Mouse (Mus musculus): Measurements from ENCODE around the gene Rhou. TPM values are rescaled to one million over a fixed set of nuclear protein-coding genes. Genes with fewer than 3 reads are reported as not detected.

The Rhou gene
- polyA plus RNA-seq, 1 experiment from 2014 or later, result 1.5 TPM

DNA sequence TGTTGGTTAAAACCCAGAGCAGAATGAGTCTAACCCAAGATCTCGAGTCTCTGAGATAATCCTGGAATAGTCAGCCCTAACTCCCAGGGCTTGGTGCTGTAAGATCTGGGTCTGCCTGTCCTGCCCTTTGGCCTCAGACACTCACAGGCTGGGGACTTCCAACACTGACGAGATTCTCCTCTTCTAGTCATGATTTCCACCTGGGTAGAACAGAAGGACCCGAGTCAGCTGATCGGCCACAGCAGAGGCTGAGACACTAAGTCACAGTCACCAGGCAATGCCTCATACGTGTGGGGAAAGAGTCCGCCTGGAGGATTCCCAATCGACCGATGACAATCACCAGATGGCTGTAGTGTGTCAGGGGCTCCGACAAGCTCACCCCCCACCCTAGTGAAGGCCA is 42.4 kb downstream of the Rhou start:
- Histone ChIP-seq H3K9me3 (replicated peaks; ENCODE audit: control insufficient read depth, low read length) (no peaks in the 10 kb centered on the region), H3K9ac (ENCODE audit: low read depth, low read length) (no peak overlapping the region), H3K36me3 (ENCODE audit: control insufficient read depth, insufficient read depth) (no peaks in the 10 kb centered on the region), H3K27me3 (ENCODE audit: control insufficient read depth, insufficient read depth, low read depth, low read length) (no peaks in the 10 kb centered on the region), H3K27ac (ENCODE audit: low read length) (no peak overlapping the region), H3K4me2 (ENCODE audit: low read depth, low read length) (no peak overlapping the region), H3K4me3 (ENCODE audit: low read depth, low read length) (no peak overlapping the region), H3K4me1 (ENCODE audit: control insufficient read depth, low read depth, low read length) (no peaks in the 10 kb centered on the region)
- WGBS (ENCODE audit: insufficient replicate concordance), result 53% methylated on average over 9 of the region's 9 CpGs
- ATAC-seq (ENCODE audit: low read depth), result no peak

DNA sequence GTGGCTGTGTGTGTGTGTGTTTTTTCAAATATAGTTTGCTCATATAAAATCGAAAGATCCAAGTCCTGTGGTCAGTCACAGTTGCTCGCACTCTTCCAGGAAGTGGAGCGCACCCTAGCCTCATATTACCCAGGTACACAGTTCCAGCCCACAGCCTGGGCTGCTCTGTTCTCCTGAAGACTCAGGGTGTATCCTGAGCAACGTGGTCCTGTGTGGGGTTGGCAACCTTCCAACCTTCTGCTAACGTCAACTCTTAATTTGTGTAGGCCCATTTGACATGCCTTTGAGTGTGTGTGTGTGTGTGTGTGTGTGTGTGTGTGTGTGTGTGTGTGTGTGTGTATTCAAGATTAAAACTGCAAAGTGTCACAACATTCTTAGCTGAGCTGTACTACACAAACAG is 43.6 kb downstream of the Rhou start:
- no peak for ATAC-seq (ENCODE audit: low read depth)
- H3K9ac ChIP-seq (ENCODE audit: low read depth, low read length), result no peak overlapping the region
- no peaks in the 10 kb centered on the region; the same call in 1 of the 2 replicates for H3K4me1 ChIP-seq (ENCODE audit: control insufficient read depth, low read depth, low read length)
- H3K36me3 ChIP-seq (ENCODE audit: control insufficient read depth, insufficient read depth), result no peaks in the 10 kb centered on the region
- H3K9me3 ChIP-seq (replicated peaks; ENCODE audit: control insufficient read depth, low read length), result no peaks in the 10 kb centered on the region
- no peak overlapping the region for H3K4me3 ChIP-seq (ENCODE audit: low read depth, low read length)
- WGBS (ENCODE audit: insufficient replicate concordance), result 41% methylated on average over 5 of the region's 5 CpGs
- H3K4me2 ChIP-seq (ENCODE audit: low read depth, low read length), result no peak overlapping the region
- H3K27ac ChIP-seq (ENCODE audit: low read length), result no peak overlapping the region
- H3K27me3 ChIP-seq (ENCODE audit: control insufficient read depth, insufficient read depth, low read depth, low read length), result no peaks in the 10 kb centered on the region

- H3K4me2 ChIP-seq (ENCODE audit: low read depth, low read length), result no peak overlapping the region
- 62% methylated on average over 12 of the region's 12 CpGs for WGBS (ENCODE audit: insufficient replicate concordance)
- no peaks in the 10 kb centered on the region for H3K36me3 ChIP-seq (ENCODE audit: control insufficient read depth, insufficient read depth)
- H3K27ac ChIP-seq (ENCODE audit: low read length), result no peak overlapping the region
- ATAC-seq (ENCODE audit: low read depth), result no peak
- no peaks in the 10 kb centered on the region for H3K9me3 ChIP-seq (replicated peaks; ENCODE audit: control insufficient read depth, low read length)
- H3K4me1 ChIP-seq (ENCODE audit: control insufficient read depth, low read depth, low read length), result no peaks in the 10 kb centered on the region; the same call in 1 of the 2 replicates
- H3K4me3 ChIP-seq (ENCODE audit: low read depth, low read length), result no peak overlapping the region
- no peak overlapping the region for H3K9ac ChIP-seq (ENCODE audit: low read depth, low read length)
- H3K27me3 ChIP-seq (ENCODE audit: control insufficient read depth, insufficient read depth, low read depth, low read length), result no peaks in the 10 kb centered on the region
Measured at GRCm38 (mm10) chr8:123700399-123701070, 46.8 kb downstream of the Rhou start.

- H3K4me2 ChIP-seq (ENCODE audit: low read depth, low read length), result no peak overlapping the region
- H3K4me1 ChIP-seq (ENCODE audit: control insufficient read depth, low read depth, low read length), result no peaks in the 10 kb centered on the region; the same call in 1 of the 2 replicates
- H3K27me3 ChIP-seq (ENCODE audit: control insufficient read depth, insufficient read depth, low read depth, low read length), result no peaks in the 10 kb centered on the region
- no peaks in the 10 kb centered on the region for H3K36me3 ChIP-seq (ENCODE audit: control insufficient read depth, insufficient read depth)
- no peak overlapping the region for H3K27ac ChIP-seq (ENCODE audit: low read length)
- no peak overlapping the region for H3K4me3 ChIP-seq (ENCODE audit: low read depth, low read length)
- H3K9ac ChIP-seq (ENCODE audit: low read depth, low read length), result no peak overlapping the region
- ATAC-seq (ENCODE audit: low read depth), result peak; percentile 54
- 53% methylated on average over 15 of the region's 15 CpGs for WGBS (ENCODE audit: insufficient replicate concordance)
- no peaks in the 10 kb centered on the region for H3K9me3 ChIP-seq (replicated peaks; ENCODE audit: control insufficient read depth, low read length)
Measured at GRCm38 (mm10) chr8:123701952-123702587, 48.3 kb downstream of the Rhou start.

DNA sequence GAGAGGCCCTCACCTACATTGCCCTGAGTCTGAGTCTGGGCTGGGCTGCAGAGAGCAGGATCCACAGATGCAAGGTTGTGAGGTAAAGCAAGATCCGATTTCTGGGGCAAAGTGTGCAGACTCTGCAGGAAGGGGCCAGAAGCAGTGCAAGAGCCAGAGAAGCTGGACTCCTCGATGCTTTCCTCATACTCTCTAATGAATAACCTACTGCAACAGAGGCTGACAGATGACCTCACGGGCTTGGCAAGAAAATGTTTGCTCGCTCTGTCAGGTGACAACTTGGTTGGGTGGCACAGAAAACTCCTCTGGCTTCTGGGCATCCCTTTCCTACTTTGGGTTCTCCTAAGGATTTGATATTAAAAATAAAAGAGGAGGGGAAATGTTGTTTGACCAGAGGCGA is 51.6 kb downstream of the Rhou start:
- Histone ChIP-seq H3K9ac (ENCODE audit: low read depth, low read length) (no peak overlapping the region), H3K27me3 (ENCODE audit: control insufficient read depth, insufficient read depth, low read depth, low read length) (no peaks in the 10 kb centered on the region), H3K9me3 (replicated peaks; ENCODE audit: control insufficient read depth, low read length) (no peaks in the 10 kb centered on the region), H3K4me1 (ENCODE audit: control insufficient read depth, low read depth, low read length) (no peaks in the 10 kb centered on the region; the same call in 1 of the 2 replicates), H3K27ac (ENCODE audit: low read length) (no peak overlapping the region), H3K4me2 (ENCODE audit: low read depth, low read length) (no peak overlapping the region), H3K36me3 (ENCODE audit: control insufficient read depth, insufficient read depth) (no peaks in the 10 kb centered on the region), H3K4me3 (ENCODE audit: low read depth, low read length) (no peak overlapping the region)
- ATAC-seq (ENCODE audit: low read depth), result no peak
- WGBS (ENCODE audit: insufficient replicate concordance), result 56% methylated on average over 5 of the region's 5 CpGs

DNA sequence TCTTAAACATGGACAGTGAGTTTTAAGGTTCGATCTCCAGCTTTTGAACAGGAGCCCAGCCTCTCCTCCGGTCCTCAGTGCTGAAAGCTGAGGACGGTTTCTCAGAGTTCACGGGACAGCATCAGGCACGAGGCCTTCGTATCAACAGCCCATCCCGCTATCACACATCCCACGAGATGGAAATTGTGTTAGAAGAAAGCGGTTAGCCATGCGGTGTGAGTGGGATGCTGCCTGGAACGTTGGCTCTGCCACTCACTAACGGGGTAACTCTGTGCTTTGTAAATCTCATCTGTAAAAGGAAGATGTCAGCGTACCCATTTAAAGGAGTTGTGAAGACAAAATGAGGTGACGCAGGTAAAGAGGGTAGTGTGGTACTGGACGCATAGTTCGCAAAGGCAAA is 53.4 kb downstream of the Rhou start:
- Histone ChIP-seq H3K4me1 (ENCODE audit: control insufficient read depth, low read depth, low read length) (peaks cover 4% of the 10 kb centered on the region; the same call in 1 of the 2 replicates), H3K9ac (ENCODE audit: low read depth, low read length) (no peak overlapping the region), H3K9me3 (replicated peaks; ENCODE audit: control insufficient read depth, low read length) (no peaks in the 10 kb centered on the region), H3K27me3 (ENCODE audit: control insufficient read depth, insufficient read depth, low read depth, low read length) (no peaks in the 10 kb centered on the region), H3K27ac (ENCODE audit: low read length) (no peak overlapping the region), H3K36me3 (ENCODE audit: control insufficient read depth, insufficient read depth) (no peaks in the 10 kb centered on the region), H3K4me3 (ENCODE audit: low read depth, low read length) (no peak overlapping the region), H3K4me2 (ENCODE audit: low read depth, low read length) (no peak overlapping the region)
- 75% methylated on average over 16 of the region's 16 CpGs for WGBS (ENCODE audit: insufficient replicate concordance)
- no peak for ATAC-seq (ENCODE audit: low read depth)

- H3K36me3 ChIP-seq (ENCODE audit: control insufficient read depth, insufficient read depth), result no peaks in the 10 kb centered on the region
- H3K9me3 ChIP-seq (replicated peaks; ENCODE audit: control insufficient read depth, low read length), result no peaks in the 10 kb centered on the region
- H3K27ac ChIP-seq (ENCODE audit: low read length), result no peak overlapping the region
- no peak overlapping the region for H3K4me3 ChIP-seq (ENCODE audit: low read depth, low read length)
- no peak for ATAC-seq (ENCODE audit: low read depth)
- peaks cover 4% of the 10 kb centered on the region; the same call in 1 of the 2 replicates for H3K4me1 ChIP-seq (ENCODE audit: control insufficient read depth, low read depth, low read length)
- H3K27me3 ChIP-seq (ENCODE audit: control insufficient read depth, insufficient read depth, low read depth, low read length), result no peaks in the 10 kb centered on the region
- no peak overlapping the region for H3K9ac ChIP-seq (ENCODE audit: low read depth, low read length)
- WGBS (ENCODE audit: insufficient replicate concordance), result 54% methylated on average over 8 of the region's 8 CpGs
- no peak overlapping the region for H3K4me2 ChIP-seq (ENCODE audit: low read depth, low read length)
Measured at GRCm38 (mm10) chr8:123708729-123709128, 55.0 kb downstream of the Rhou start.

GRCm38 (mm10) chr8:123710335-123710734 is 56.6 kb downstream of the Rhou start:
- ATAC-seq (ENCODE audit: low read depth), result peak; percentile 64; the same call in 1 of the 2 replicates
- no peak overlapping the region; the same call in 1 of the 2 replicates for H3K27ac ChIP-seq (ENCODE audit: low read length)

More at GRCm38 (mm10) chr8:123710335-123710734, 56.6 kb downstream of the Rhou start:
- no peak overlapping the region for H3K4me3 ChIP-seq (ENCODE audit: low read depth, low read length)
- no peak overlapping the region for H3K4me2 ChIP-seq (ENCODE audit: low read depth, low read length)
- no peaks in the 10 kb centered on the region for H3K9me3 ChIP-seq (replicated peaks; ENCODE audit: control insufficient read depth, low read length)
- no peaks in the 10 kb centered on the region for H3K27me3 ChIP-seq (ENCODE audit: control insufficient read depth, insufficient read depth, low read depth, low read length)
- H3K36me3 ChIP-seq (ENCODE audit: control insufficient read depth, insufficient read depth), result no peaks in the 10 kb centered on the region
- H3K9ac ChIP-seq (ENCODE audit: low read depth, low read length), result no peak overlapping the region
- H3K4me1 ChIP-seq (ENCODE audit: control insufficient read depth, low read depth, low read length), result peaks cover 4% of the 10 kb centered on the region; the same call in 1 of the 2 replicates
- WGBS (ENCODE audit: insufficient replicate concordance), result 57% methylated on average over 5 of the region's 5 CpGs

Measured in liver, embryonic 16.5 days (tissue).